Mouse (Mus musculus) adrenal gland, adult 2 months (tissue): Measurements from ENCODE around the gene Mmel1. TPM values are rescaled to one million over a fixed set of nuclear protein-coding genes. Genes with fewer than 3 reads are reported as not detected.

Source experiments
- DNase-seq: peaks from one replicate; pipeline ENCODE4 v3.0.0; 2021
- polyA plus RNA-seq: library from polyadenylated mRNA; depleted of rRNA; stranded (reverse); fragments of >200 nt; gene quantifications from 2 replicates; pipeline ENCODE4 v1.2.3, GENCODE M21; 2012
- total RNA-seq, 2 experiments: library from RNA; stranded (reverse); gene quantifications; 2 replicates each; pipeline ENCODE4 v1.2.3; 2021

Mmel1 gene
- total and polyA plus RNA-seq, 3 experiments = 0.66 to 6.3 (median 4.9) TPM

- DNase-seq = peak; percentile 93
Measured at GRCm38 (mm10) chr4:154864271-154864771, 5.1 kb upstream of the Mmel1 start.

GRCm38 (mm10) chr4:154864961-154865760, 4.2 kb upstream of the Mmel1 start:
- no peak for DNase-seq

- DNase-seq = no peak
Measured at GRCm38 (mm10) chr4:154866391-154866790, 3.0 kb upstream of the Mmel1 start.

GRCm38 (mm10) chr4:154867257-154867656, 2.1 kb upstream of the Mmel1 start:
- no peak for DNase-seq

GRCm38 (mm10) chr4:154870721-154871120, 1.3 kb downstream of the Mmel1 start:
- no peak for DNase-seq

GRCm38 (mm10) chr4:154871757-154872251, 2.4 kb downstream of the Mmel1 start:
- no peak for DNase-seq

GRCm38 (mm10) chr4:154873186-154873585, 3.8 kb downstream of the Mmel1 start:
- no peak for DNase-seq

GRCm38 (mm10) chr4:154877864-154878548, 8.6 kb downstream of the Mmel1 start:
- DNase-seq = peak; percentile 91

GRCm38 (mm10) chr4:154880730-154881129, 11.3 kb downstream of the Mmel1 start:
- DNase-seq = peak; percentile 33

GRCm38 (mm10) chr4:154882014-154882659, 12.8 kb downstream of the Mmel1 start:
- no peak for DNase-seq

- DNase-seq = no peak
Measured at GRCm38 (mm10) chr4:154885416-154885815, 16.0 kb downstream of the Mmel1 start.

GRCm38 (mm10) chr4:154886876-154887592, 17.6 kb downstream of the Mmel1 start:
- no peak for DNase-seq

- DNase-seq = no peak
Measured at GRCm38 (mm10) chr4:154887593-154888250, 18.3 kb downstream of the Mmel1 start.

- DNase-seq = no peak
Measured at GRCm38 (mm10) chr4:154890887-154891286, 21.5 kb downstream of the Mmel1 start.

GRCm38 (mm10) chr4:154895549-154895948, 26.2 kb downstream of the Mmel1 start:
- DNase-seq = no peak

GRCm38 (mm10) chr4:154897676-154898465, 28.5 kb downstream of the Mmel1 start:
- DNase-seq = peak; percentile 63

GRCm38 (mm10) chr4:154898506-154899446, 29.4 kb downstream of the Mmel1 start, which contains the start of gene Fam213b:
Fam213b (minus strand) TSS chr4:154899135.
- DNase-seq = peak; percentile 92

- DNase-seq = no peak
Measured at GRCm38 (mm10) chr4:154902371-154902770, 33.0 kb downstream of the Mmel1 start.
